Mouse (Mus musculus) heart, adult 2 months (tissue): ENCODE measurements around the gene Col20a1.

Source experiments
- CTCF ChIP-seq: fragments of 200-600 bp; IDR thresholded peaks from 2 replicates; pipeline ENCODE4 v1.8.1; 2022; ENCODE audit warnings: antibody characterized with exemption, mild to moderate bottlenecking, moderate library complexity
- POLR2A ChIP-seq: fragments of 200-500 bp; IDR thresholded peaks from 2 replicates; pipeline ENCODE4 v1.6.1; 2011; ENCODE audit warnings: mild to moderate bottlenecking, low read depth, low read length, control low read depth; ENCODE audit not compliant: insufficient read depth

DNA sequence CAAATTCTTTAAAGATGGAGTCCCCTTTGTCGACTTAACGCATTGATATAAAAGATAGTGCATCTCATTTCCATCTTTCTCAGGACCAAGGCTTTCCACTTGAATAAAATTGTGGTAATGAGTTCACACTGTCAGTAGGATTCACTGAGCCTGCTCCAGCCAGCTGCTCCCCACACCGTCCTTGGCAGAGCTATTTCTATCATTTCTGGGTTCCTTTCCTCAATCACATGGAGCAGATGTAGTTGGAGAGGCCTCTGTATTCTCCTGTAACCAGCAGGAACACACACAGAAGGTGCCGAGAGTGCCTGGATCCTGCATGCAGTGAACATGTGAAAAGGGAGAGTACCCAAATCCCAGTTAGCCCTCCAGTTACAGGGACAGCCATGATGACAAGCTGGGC lies 4.0 kb downstream of the Col20a1 start:
- no peak for TF ChIP-seq POLR2A
- TF ChIP-seq CTCF = no peak
